Mouse (Mus musculus) bone marrow, adult 2 months (tissue): ENCODE measurements around the gene Hoxa2.

ENCODE experiments used
- CTCF ChIP-seq: fragments of 200-500 bp; IDR thresholded peaks from 2 replicates; pipeline ENCODE4 v1.5.1; 2011; ENCODE audit warnings: low read length, control low read depth; ENCODE audit not compliant: control insufficient read depth, insufficient read depth
- POLR2A ChIP-seq: fragments of 200-500 bp; IDR thresholded peaks from 2 replicates; pipeline ENCODE4 v1.6.1; 2011; ENCODE audit warnings: low read depth, mild to moderate bottlenecking, control low read depth, low read length, borderline replicate concordance; ENCODE audit not compliant: control insufficient read depth

DNA sequence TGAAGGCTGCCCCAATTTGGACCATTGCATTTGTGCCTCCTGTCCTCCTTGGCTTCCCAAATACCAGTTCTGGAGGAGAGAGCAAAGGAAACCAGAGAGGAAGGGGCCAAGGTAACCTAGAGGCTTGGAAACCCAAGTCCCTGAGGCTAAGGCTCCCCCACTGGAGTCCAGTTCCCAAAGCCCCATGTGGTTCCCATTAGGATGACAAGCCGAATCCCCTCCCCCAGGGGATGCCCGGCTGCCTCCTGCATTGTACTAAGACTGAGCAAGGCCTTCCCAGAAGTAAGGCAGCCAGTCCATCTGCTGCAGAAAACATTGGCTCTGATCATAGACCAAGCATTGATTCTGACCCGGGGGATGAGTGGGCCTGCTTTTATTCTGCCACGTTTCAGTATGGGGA lies 6.7 kb upstream of the Hoxa2 start:
- TF ChIP-seq CTCF (no peak), POLR2A (no peak)
